Mouse (Mus musculus) intestine, embryonic 16.5 days (tissue): ENCODE results near the gene Cdv3. TPM values are rescaled to one million over a fixed set of nuclear protein-coding genes. Genes with fewer than 3 reads are reported as not detected.
A peak's percentile ranks its signal among the peaks of the same experiment; 100 is the strongest.

Experiments
- ATAC-seq: fragments of 200-750 bp; cut with Nextera tagmentation; 2 replicates; pipeline ENCODE4 v1.8.0; 2017; ENCODE audit warnings: moderate TSS enrichment, moderate library complexity
- H3K27ac ChIP-seq: fragments of 300-500 bp; sonication (generic); 2 replicates; pipeline ENCODE4 v1.5.1; 2014; ENCODE audit warnings: mild to moderate bottlenecking, low read length
- H3K27me3 ChIP-seq: fragments of 300-500 bp; sonication (generic); replicated peaks from 2 replicates; pipeline ENCODE4 v1.6.1; 2014; ENCODE audit warnings: low read length, control low read depth, mixed read lengths; ENCODE audit not compliant: control insufficient read depth, insufficient read depth
- H3K36me3 ChIP-seq: fragments of 300-500 bp; sonication (generic); 2 replicates; pipeline ENCODE4 v1.6.1; 2014; ENCODE audit warnings: low read length, control low read depth; ENCODE audit not compliant: control insufficient read depth, insufficient read depth
- H3K4me1 ChIP-seq: fragments of 300-500 bp; sonication (generic); 2 replicates; pipeline ENCODE4 v1.6.1; 2014; ENCODE audit warnings: low read length, control low read depth, mixed read lengths; ENCODE audit not compliant: control insufficient read depth, insufficient read depth
- H3K4me2 ChIP-seq: fragments of 300-500 bp; sonication (generic); 2 replicates; pipeline ENCODE4 v1.6.1; 2014; ENCODE audit warnings: low read depth, low read length, control low read depth
- H3K4me3 ChIP-seq: fragments of 300-500 bp; sonication (generic); 2 replicates; pipeline ENCODE4 v1.5.1; 2014; ENCODE audit warnings: mild to moderate bottlenecking, low read length
- H3K9ac ChIP-seq: fragments of 300-500 bp; sonication (generic); 2 replicates; pipeline ENCODE4 v1.6.1; 2014; ENCODE audit warnings: low read depth, low read length
- H3K9me3 ChIP-seq: fragments of 300-500 bp; sonication (generic); 2 replicates; pipeline ENCODE4 v1.6.1; 2016; ENCODE audit warnings: low read length, control low read depth; ENCODE audit not compliant: control insufficient read depth
- WGBS: fragments of 180-500 bp; shearing (Covaris S2); extraction: QIAGEN DNeasy Blood & Tissue Kit; methylation state at CpG from one replicate; pipeline ENCODE4 v1.1.7; 2014; 5-methylcytosine and 5-hydroxymethylcytosine counted together
- polyA plus RNA-seq: library from polyadenylated mRNA; unstranded; fragments of >200 nt; fragmentation: Nextera tagmentation; extraction: Ambion mirVana; gene quantifications from 2 replicates; pipeline ENCODE4 v1.2.1, GENCODE M21; 2015

Gene Cdv3
- polyA plus RNA-seq, 1 experiment from 2014 or later, result 89.4 TPM

GRCm38 (mm10) chr9:103376346-103377320 is 11.0 kb upstream of the Cdv3 start:
- ATAC-seq, result peak; percentile 45; the same call in 1 of the 2 replicates
- H3K4me3 ChIP-seq, result no peak overlapping the region
- H3K9me3 ChIP-seq, result no peaks in the 10 kb centered on the region
- no peaks in the 10 kb centered on the region for H3K27me3 ChIP-seq
- H3K4me1 ChIP-seq, result no peaks in the 10 kb centered on the region
- H3K9ac ChIP-seq, result no peak overlapping the region
- 59% methylated on average over 7 of the region's 7 CpGs for WGBS
- no peak overlapping the region for H3K27ac ChIP-seq
- no peaks in the 10 kb centered on the region for H3K36me3 ChIP-seq
- no peak overlapping the region for H3K4me2 ChIP-seq

GRCm38 (mm10) chr9:103372271-103373010 is 6.8 kb upstream of the Cdv3 start:
- H3K4me2 ChIP-seq, result no peak overlapping the region
- H3K4me1 ChIP-seq, result no peaks in the 10 kb centered on the region
- H3K4me3 ChIP-seq, result no peak overlapping the region
- ATAC-seq, result no peak
- H3K9me3 ChIP-seq, result no peaks in the 10 kb centered on the region
- 56% methylated on average over 5 of the region's 5 CpGs for WGBS
- no peaks in the 10 kb centered on the region for H3K27me3 ChIP-seq
- H3K9ac ChIP-seq, result no peak overlapping the region
- no peak overlapping the region for H3K27ac ChIP-seq
- H3K36me3 ChIP-seq, result no peaks in the 10 kb centered on the region; the same call in 1 of the 2 replicates

- H3K27me3 ChIP-seq, result no peaks in the 10 kb centered on the region
- H3K4me1 ChIP-seq, result peaks cover 7% of the 10 kb centered on the region; the same call in 1 of the 2 replicates
- no peaks in the 10 kb centered on the region for H3K9me3 ChIP-seq
- no peak overlapping the region for H3K27ac ChIP-seq
- H3K4me2 ChIP-seq, result no peak overlapping the region
- 79% methylated on average over 4 of the region's 4 CpGs for WGBS
- no peaks in the 10 kb centered on the region; the same call in 1 of the 2 replicates for H3K36me3 ChIP-seq
- ATAC-seq, result no peak
- H3K4me3 ChIP-seq, result no peak overlapping the region
- no peak overlapping the region for H3K9ac ChIP-seq
Measured at GRCm38 (mm10) chr9:103369951-103370350, 4.3 kb upstream of the Cdv3 start.

GRCm38 (mm10) chr9:103366356-103366755 is 716 bp upstream of the Cdv3 start:
- H3K9me3 ChIP-seq, result no peaks in the 10 kb centered on the region
- H3K4me1 ChIP-seq, result peaks cover 18% of the 10 kb centered on the region
- H3K27me3 ChIP-seq, result no peaks in the 10 kb centered on the region
- peak overlapping the region; percentile 54 for H3K9ac ChIP-seq
- WGBS, result 55% methylated on average over 9 of the region's 9 CpGs
- peaks cover 2% of the 10 kb centered on the region; the same call in 1 of the 2 replicates for H3K36me3 ChIP-seq
- H3K4me3 ChIP-seq, result peak overlapping the region; percentile 35
- ATAC-seq, result no peak
- peak overlapping the region; percentile 53 for H3K4me2 ChIP-seq
- peak overlapping the region; percentile 54 for H3K27ac ChIP-seq

- H3K27ac ChIP-seq, result peak overlapping the region; percentile 98
- ATAC-seq, result peak; percentile 31
- peaks cover 18% of the 10 kb centered on the region for H3K4me1 ChIP-seq
- peak overlapping the region; percentile 74 for H3K4me2 ChIP-seq
- H3K27me3 ChIP-seq, result no peaks in the 10 kb centered on the region
- WGBS, result 3% methylated on average over 82 of the region's 94 CpGs
- H3K9me3 ChIP-seq, result no peaks in the 10 kb centered on the region
- H3K9ac ChIP-seq, result peak overlapping the region; percentile 96
- peaks cover 2% of the 10 kb centered on the region; the same call in 1 of the 2 replicates for H3K36me3 ChIP-seq
- H3K4me3 ChIP-seq, result peak overlapping the region; percentile 86
Measured at GRCm38 (mm10) chr9:103364601-103365289, 895 bp downstream of the Cdv3 start.

GRCm38 (mm10) chr9:103363730-103364417 is 1.8 kb downstream of the Cdv3 start:
- H3K9ac ChIP-seq, result peak overlapping the region; percentile 96
- ATAC-seq, result no peak
- peaks cover 18% of the 10 kb centered on the region for H3K4me1 ChIP-seq
- 2% methylated on average over 21 of the region's 21 CpGs for WGBS
- H3K27ac ChIP-seq, result peak overlapping the region; percentile 98
- peak overlapping the region; percentile 86 for H3K4me3 ChIP-seq
- no peaks in the 10 kb centered on the region for H3K9me3 ChIP-seq
- peaks cover 4% of the 10 kb centered on the region; the same call in 1 of the 2 replicates for H3K36me3 ChIP-seq
- peak overlapping the region; percentile 74 for H3K4me2 ChIP-seq
- H3K27me3 ChIP-seq, result no peaks in the 10 kb centered on the region

- ATAC-seq, result no peak
- peaks cover 18% of the 10 kb centered on the region for H3K4me1 ChIP-seq
- H3K4me3 ChIP-seq, result peak overlapping the region; percentile 86
- no peaks in the 10 kb centered on the region for H3K9me3 ChIP-seq
- H3K27ac ChIP-seq, result no peak overlapping the region
- peak overlapping the region; percentile 74 for H3K4me2 ChIP-seq
- no peaks in the 10 kb centered on the region for H3K27me3 ChIP-seq
- peak overlapping the region; percentile 96 for H3K9ac ChIP-seq
- peaks cover 4% of the 10 kb centered on the region; the same call in 1 of the 2 replicates for H3K36me3 ChIP-seq
- 60% methylated on average over 6 of the region's 6 CpGs for WGBS
Measured at GRCm38 (mm10) chr9:103363088-103363487, 2.6 kb downstream of the Cdv3 start.

GRCm38 (mm10) chr9:103360642-103361041 is 5.0 kb downstream of the Cdv3 start:
- Histone ChIP-seq H3K36me3 (peaks cover 10% of the 10 kb centered on the region; the same call in 1 of the 2 replicates), H3K9ac (no peak overlapping the region), H3K9me3 (no peaks in the 10 kb centered on the region), H3K4me3 (no peak overlapping the region), H3K27me3 (no peaks in the 10 kb centered on the region), H3K4me2 (no peak overlapping the region), H3K4me1 (peaks cover 11% of the 10 kb centered on the region), H3K27ac (no peak overlapping the region)
- WGBS, result 53% methylated on average over 2 of the region's 2 CpGs
- ATAC-seq, result no peak
